Mouse (Mus musculus) lung, embryonic 15.5 days (tissue): Measurements from ENCODE around the gene Als2cl. TPM values are rescaled to one million over a fixed set of nuclear protein-coding genes. Genes with fewer than 3 reads are reported as not detected.

Source experiments
- ATAC-seq: fragments of 200-750 bp; cut with Nextera tagmentation; 2 replicates; pipeline ENCODE4 v1.8.0; 2017; ENCODE audit warnings: moderate number of reproducible peaks, borderline replicate concordance; ENCODE audit not compliant: low FRiP score, low TSS enrichment; ENCODE audit errors: extremely low read depth
- H3K27ac ChIP-seq: fragments of 300-500 bp; sonication (generic); 2 replicates; pipeline ENCODE4 v1.5.1; 2015; ENCODE audit warnings: moderate library complexity, mild to moderate bottlenecking, inconsistent platforms
- H3K27me3 ChIP-seq: fragments of 300-500 bp; sonication (generic); 2 replicates; pipeline ENCODE4 v1.6.1; 2015; ENCODE audit warnings: inconsistent platforms
- H3K36me3 ChIP-seq: fragments of 300-500 bp; sonication (generic); 2 replicates; pipeline ENCODE4 v1.6.1; 2015; ENCODE audit warnings: inconsistent platforms
- H3K4me1 ChIP-seq: fragments of 300-500 bp; sonication (generic); 2 replicates; pipeline ENCODE4 v1.6.1; 2015; ENCODE audit warnings: inconsistent platforms
- H3K4me2 ChIP-seq: fragments of 300-500 bp; sonication (generic); 2 replicates; pipeline ENCODE4 v1.6.1; 2015; ENCODE audit warnings: inconsistent platforms, mild to moderate bottlenecking, moderate library complexity
- H3K4me3 ChIP-seq: fragments of 300-500 bp; sonication (generic); 2 replicates; pipeline ENCODE4 v1.5.1; 2015; ENCODE audit warnings: mild to moderate bottlenecking, inconsistent platforms
- H3K9ac ChIP-seq: fragments of 300-500 bp; sonication (generic); 2 replicates; pipeline ENCODE4 v1.6.1; 2015; ENCODE audit warnings: inconsistent platforms
- H3K9me3 ChIP-seq: fragments of 300-500 bp; sonication (generic); 2 replicates; pipeline ENCODE4 v1.6.1; 2016; ENCODE audit warnings: inconsistent platforms
- WGBS: fragments of 180-500 bp; shearing (Covaris S2); methylation state at CpG from one replicate; pipeline ENCODE4 v1.1.7; 2015; 5-methylcytosine and 5-hydroxymethylcytosine counted together
- polyA plus RNA-seq: library from polyadenylated mRNA; unstranded; fragments of >200 nt; fragmentation: Nextera tagmentation; extraction: Ambion mirVana; gene quantifications from 2 replicates; pipeline ENCODE4 v1.2.1, GENCODE M21; 2015

The Als2cl gene
- polyA plus RNA-seq, 1 experiment from 2014 or later = 8.7 TPM

GRCm38 (mm10) chr9:110887388-110888303, 8.0 kb downstream of the Als2cl start:
- Histone ChIP-seq H3K9me3 (no peaks in the 10 kb centered on the region), H3K4me2 (no peak overlapping the region), H3K9ac (no peak overlapping the region), H3K27me3 (no peaks in the 10 kb centered on the region), H3K36me3 (no peaks in the 10 kb centered on the region; the same call in 1 of the 2 replicates), H3K4me3 (no peak overlapping the region), H3K4me1 (0 out of 2 replicates have a peak, but pooled peaks cover 7% of the 10 kb centered on the region), H3K27ac (no peak overlapping the region)
- 57% methylated on average over 9 of the region's 9 CpGs for WGBS
- ATAC-seq = no peak

DNA sequence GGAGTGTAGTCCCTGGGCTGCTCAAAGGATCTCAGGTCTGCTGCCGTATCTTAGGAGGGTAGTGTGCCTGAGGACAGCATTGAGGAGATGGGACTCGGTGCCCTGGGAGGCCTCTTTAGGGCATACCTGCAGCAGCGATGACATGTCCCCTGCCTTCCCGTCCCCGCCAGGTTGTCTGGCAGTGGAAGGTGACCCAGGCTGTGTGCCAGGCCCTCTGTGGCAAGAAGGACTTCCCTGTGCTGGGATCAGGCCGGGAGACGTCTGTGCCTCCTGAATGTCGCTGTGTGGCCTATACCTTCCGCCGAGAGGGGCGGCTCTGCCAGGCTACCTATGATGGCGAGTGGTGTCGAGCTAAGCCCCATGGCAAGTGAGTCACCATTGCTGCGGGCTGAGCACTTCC, 9.3 kb downstream of the Als2cl start:
- ATAC-seq = no peak
- H3K9me3 ChIP-seq = no peaks in the 10 kb centered on the region
- H3K27ac ChIP-seq = no peak overlapping the region
- no peak overlapping the region for H3K4me2 ChIP-seq
- no peaks in the 10 kb centered on the region; the same call in 1 of the 2 replicates for H3K36me3 ChIP-seq
- H3K27me3 ChIP-seq = no peaks in the 10 kb centered on the region
- H3K4me1 ChIP-seq = 0 out of 2 replicates have a peak, but pooled peaks cover 7% of the 10 kb centered on the region
- no peak overlapping the region for H3K9ac ChIP-seq
- H3K4me3 ChIP-seq = no peak overlapping the region
- 90% methylated on average over 14 of the region's 14 CpGs for WGBS

DNA sequence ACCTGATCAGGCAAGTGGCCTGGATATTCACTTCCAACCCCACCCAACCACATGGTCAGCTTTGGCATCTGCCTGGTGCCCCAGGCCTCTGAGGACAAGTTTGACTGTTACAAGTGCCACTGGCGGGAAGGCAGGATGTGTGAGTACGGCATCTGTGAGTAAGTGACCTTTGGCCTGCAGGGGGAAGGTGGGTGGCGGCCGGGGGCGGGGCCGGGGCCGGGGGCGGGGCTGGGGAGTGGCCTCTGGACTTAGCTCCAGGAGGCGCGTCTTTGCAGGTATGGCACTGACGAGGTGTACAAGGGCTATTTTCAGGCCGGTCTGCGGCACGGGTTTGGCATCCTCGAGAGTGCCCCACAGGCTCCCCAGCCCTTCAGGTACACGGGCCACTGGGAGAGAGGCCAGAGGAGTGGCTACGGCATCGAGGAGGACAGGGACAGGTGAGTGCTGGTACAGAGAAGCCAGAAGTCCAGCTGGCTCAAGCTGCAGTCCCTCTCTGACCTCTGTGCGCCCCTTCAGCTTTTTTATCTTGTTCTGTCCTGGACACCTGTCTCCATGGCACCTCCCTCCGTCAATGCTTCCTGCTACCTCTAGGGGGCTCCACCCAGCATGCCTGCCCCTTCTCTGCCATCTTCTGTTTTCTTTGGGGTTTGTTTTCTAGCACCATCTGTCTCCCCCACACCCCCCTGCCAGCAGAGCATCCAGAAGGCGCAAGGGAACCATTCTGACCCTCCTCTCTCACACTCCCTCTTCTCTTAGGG, 10.5 kb downstream of the Als2cl start:
- Histone ChIP-seq H3K9me3 (no peaks in the 10 kb centered on the region), H3K27ac (no peak overlapping the region), H3K4me1 (0 out of 2 replicates have a peak, but pooled peaks cover 7% of the 10 kb centered on the region), H3K4me2 (no peak overlapping the region), H3K9ac (no peak overlapping the region), H3K36me3 (no peaks in the 10 kb centered on the region; the same call in 1 of the 2 replicates), H3K27me3 (no peaks in the 10 kb centered on the region), H3K4me3 (no peak overlapping the region)
- 16% methylated on average over 21 of the region's 21 CpGs for WGBS
- ATAC-seq = no peak

- Histone ChIP-seq H3K4me1 (0 out of 2 replicates have a peak, but pooled peaks cover 11% of the 10 kb centered on the region), H3K9me3 (no peaks in the 10 kb centered on the region), H3K36me3 (no peaks in the 10 kb centered on the region; the same call in 1 of the 2 replicates), H3K27me3 (no peaks in the 10 kb centered on the region), H3K4me3 (no peak overlapping the region), H3K9ac (no peak overlapping the region), H3K27ac (no peak overlapping the region), H3K4me2 (no peak overlapping the region)
- WGBS = 75% methylated on average over 12 of the region's 12 CpGs
- peak; percentile 12; the same call in 1 of the 2 replicates for ATAC-seq
These were observed 11.6 kb downstream of the Als2cl start for GRCm38 (mm10) chr9:110891077-110891828.

DNA sequence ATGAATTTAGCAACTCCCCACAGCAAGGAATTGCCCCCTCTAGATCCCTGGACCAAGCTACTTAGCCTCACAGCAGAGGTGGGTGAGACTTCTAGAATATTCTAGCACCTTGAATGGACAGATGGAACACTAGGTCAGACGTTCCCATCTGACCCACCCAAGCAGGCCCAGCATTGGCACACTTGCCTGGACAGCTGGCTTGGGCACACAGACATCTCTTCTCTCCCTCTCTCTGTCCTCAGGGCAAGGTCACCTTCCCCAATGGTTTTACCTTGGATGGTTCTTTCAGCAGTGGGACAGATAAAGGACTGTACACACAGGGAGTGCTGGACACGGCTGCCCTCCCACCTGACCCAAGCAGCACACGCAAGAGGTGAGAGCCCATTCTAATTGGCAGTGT, 12.9 kb downstream of the Als2cl start:
- H3K4me3 ChIP-seq = no peak overlapping the region
- WGBS = 78% methylated on average over 3 of the region's 3 CpGs
- ATAC-seq = no peak

GRCm38 (mm10) chr9:110893429-110893828, 13.8 kb downstream of the Als2cl start:
- no peak overlapping the region for H3K4me3 ChIP-seq
- 0 out of 2 replicates have a peak, but pooled peaks cover 15% of the 10 kb centered on the region for H3K4me1 ChIP-seq
- no peaks in the 10 kb centered on the region for H3K9me3 ChIP-seq
- H3K9ac ChIP-seq = no peak overlapping the region
- ATAC-seq = no peak
- WGBS = 62% methylated on average over 10 of the region's 10 CpGs
- no peaks in the 10 kb centered on the region for H3K27me3 ChIP-seq
- H3K27ac ChIP-seq = no peak overlapping the region
- no peak overlapping the region for H3K4me2 ChIP-seq
- H3K36me3 ChIP-seq = no peaks in the 10 kb centered on the region; the same call in 1 of the 2 replicates

More for the DNA sequence above, 12.9 kb downstream of the Als2cl start:
- H3K4me2 ChIP-seq = no peak overlapping the region
- H3K27ac ChIP-seq = no peak overlapping the region
- no peak overlapping the region for H3K9ac ChIP-seq
- H3K9me3 ChIP-seq = no peaks in the 10 kb centered on the region
- 0 out of 2 replicates have a peak, but pooled peaks cover 15% of the 10 kb centered on the region for H3K4me1 ChIP-seq
- no peaks in the 10 kb centered on the region for H3K27me3 ChIP-seq
- H3K36me3 ChIP-seq = no peaks in the 10 kb centered on the region; the same call in 1 of the 2 replicates

- H3K27me3 ChIP-seq = no peaks in the 10 kb centered on the region
These were observed 15.8 kb downstream of the Als2cl start for GRCm38 (mm10) chr9:110895507-110895906.

GRCm38 (mm10) chr9:110895994-110896393, 16.3 kb downstream of the Als2cl start:
- Histone ChIP-seq H3K27me3 (no peaks in the 10 kb centered on the region), H3K27ac (no peak overlapping the region), H3K4me1 (0 out of 2 replicates have a peak, but pooled peaks cover 8% of the 10 kb centered on the region), H3K4me3 (no peak overlapping the region), H3K9ac (no peak overlapping the region), H3K36me3 (no peaks in the 10 kb centered on the region; the same call in 1 of the 2 replicates), H3K9me3 (no peaks in the 10 kb centered on the region), H3K4me2 (peak overlapping the region; percentile 30; the same call in 1 of the 2 replicates)
- 18% methylated on average over 7 of the region's 7 CpGs for whole genome bisulfite sequencing
- ATAC-seq = no peak

More at GRCm38 (mm10) chr9:110895507-110895906, 15.8 kb downstream of the Als2cl start:
- 0 out of 2 replicates have a peak, but pooled peaks cover 13% of the 10 kb centered on the region for H3K4me1 ChIP-seq
- H3K27ac ChIP-seq = no peak overlapping the region
- H3K9me3 ChIP-seq = no peaks in the 10 kb centered on the region
- no peak overlapping the region for H3K4me2 ChIP-seq
- no peak for ATAC-seq
- H3K9ac ChIP-seq = no peak overlapping the region
- H3K4me3 ChIP-seq = no peak overlapping the region
- 51% methylated on average over 5 of the region's 5 CpGs for WGBS
- H3K36me3 ChIP-seq = no peaks in the 10 kb centered on the region; the same call in 1 of the 2 replicates

GRCm38 (mm10) chr9:110896595-110896994, 16.9 kb downstream of the Als2cl start:
- no peaks in the 10 kb centered on the region for H3K9me3 ChIP-seq
- H3K27ac ChIP-seq = no peak overlapping the region
- H3K4me1 ChIP-seq = 0 out of 2 replicates have a peak, but pooled peaks cover 8% of the 10 kb centered on the region
- H3K9ac ChIP-seq = no peak overlapping the region
- H3K4me2 ChIP-seq = 0 out of 2 replicates have a peak overlapping the region, but pooled peaks have one; percentile 30
- no peak overlapping the region for H3K4me3 ChIP-seq
- H3K36me3 ChIP-seq = no peaks in the 10 kb centered on the region; the same call in 1 of the 2 replicates
- no peaks in the 10 kb centered on the region for H3K27me3 ChIP-seq
- peak; percentile 44; the same call in 1 of the 2 replicates for ATAC-seq
- 9% methylated on average over 6 of the region's 6 CpGs for WGBS

DNA sequence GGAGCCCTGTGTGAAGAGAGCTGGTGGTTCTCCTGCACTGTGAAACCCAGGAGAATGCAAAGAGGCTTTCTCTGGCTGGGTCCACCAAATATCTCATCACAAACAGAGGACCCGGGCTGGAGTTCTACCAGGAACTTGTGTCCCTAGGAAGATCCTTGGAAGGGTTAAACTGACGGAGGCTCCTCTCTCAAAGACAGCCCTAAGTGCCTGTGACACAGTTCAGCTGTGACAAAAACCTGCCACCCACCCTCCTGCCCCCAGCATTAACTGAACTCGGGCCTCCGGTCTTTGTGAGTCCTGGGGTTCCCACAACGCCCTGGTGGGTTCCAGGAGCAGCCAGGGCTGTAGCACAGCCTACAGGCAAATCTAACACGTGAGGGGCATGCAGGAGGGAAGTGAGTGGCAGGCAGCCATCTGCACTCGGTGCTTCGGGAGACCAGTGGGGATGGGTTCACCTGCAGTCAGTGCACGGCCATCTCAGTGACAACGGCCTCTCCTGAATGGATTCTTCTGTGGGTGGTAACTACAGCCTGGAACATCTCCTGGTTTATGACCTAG, 19.9 kb downstream of the Als2cl start:
- Histone ChIP-seq H3K36me3 (no peaks in the 10 kb centered on the region), H3K27me3 (no peaks in the 10 kb centered on the region), H3K4me2 (no peak overlapping the region), H3K4me1 (0 out of 2 replicates have a peak, but pooled peaks cover 8% of the 10 kb centered on the region), H3K27ac (no peak overlapping the region), H3K4me3 (no peak overlapping the region), H3K9me3 (no peaks in the 10 kb centered on the region), H3K9ac (no peak overlapping the region)
- no peak for ATAC-seq
- WGBS = 38% methylated on average over 10 of the region's 10 CpGs
